Mouse (Mus musculus) liver, embryonic 11.5 days (tissue): ENCODE data around the gene Sec24c. TPM values are rescaled to one million over a fixed set of nuclear protein-coding genes. Genes with fewer than 3 reads are reported as not detected.
"Not testable (repeated sequence)": the region's sequence is repeated elsewhere in the genome, so short reads cannot be mapped to it uniquely, and the experiment has no call there.

Source experiments
- ATAC-seq: fragments of 200-750 bp; cut with Nextera tagmentation; replicated peaks from 2 replicates; pipeline ENCODE4 v1.8.0; 2017; ENCODE audit warnings: moderate number of reproducible peaks, mild to moderate bottlenecking, moderate TSS enrichment, moderate library complexity; ENCODE audit not compliant: low FRiP score
- DNase-seq: peaks from one replicate; pipeline ENCODE4 v3.0.0-alpha.2; 2017; ENCODE audit warnings: low spot score
- H3K27ac ChIP-seq: fragments of 300-500 bp; sonication (generic); 2 replicates; pipeline ENCODE4 v1.5.1; 2014; ENCODE audit warnings: mild to moderate bottlenecking, low read depth, low read length, control low read depth
- H3K27me3 ChIP-seq: fragments of 300-500 bp; sonication (generic); replicated peaks from 2 replicates; pipeline ENCODE4 v1.6.1; 2014; ENCODE audit warnings: low read length, mixed read lengths; ENCODE audit not compliant: control insufficient read depth, insufficient read depth
- H3K36me3 ChIP-seq: fragments of 300-500 bp; sonication (generic); 2 replicates; pipeline ENCODE4 v1.6.1; 2014; ENCODE audit warnings: mild to moderate bottlenecking, low read length, moderate library complexity, mixed read lengths; ENCODE audit not compliant: control insufficient read depth, insufficient read depth
- H3K4me1 ChIP-seq: fragments of 300-500 bp; sonication (generic); replicated peaks from 2 replicates; pipeline ENCODE4 v1.6.1; 2014; ENCODE audit warnings: low read length, mixed read lengths; ENCODE audit not compliant: control insufficient read depth, insufficient read depth
- H3K4me2 ChIP-seq: fragments of 300-500 bp; sonication (generic); 2 replicates; pipeline ENCODE4 v1.6.1; 2014; ENCODE audit warnings: mild to moderate bottlenecking, control low read depth, moderate library complexity
- H3K4me3 ChIP-seq: fragments of 300-500 bp; sonication (generic); 2 replicates; pipeline ENCODE4 v1.5.1; 2014; ENCODE audit warnings: low read depth, low read length, control low read depth
- H3K9ac ChIP-seq: fragments of 300-500 bp; sonication (generic); 2 replicates; pipeline ENCODE4 v1.6.1; 2014; ENCODE audit warnings: low read depth, low read length, control low read depth
- H3K9me3 ChIP-seq: fragments of 300-500 bp; sonication (generic); 2 replicates; pipeline ENCODE4 v1.6.1; 2016; ENCODE audit warnings: low read length, inconsistent platforms, mixed read lengths; ENCODE audit not compliant: control insufficient read depth
- WGBS: fragments of 180-500 bp; shearing (Covaris S2); extraction: QIAGEN DNeasy Blood & Tissue Kit; methylation state at CpG from one replicate; pipeline ENCODE4 v1.1.7; 2014; 5-methylcytosine and 5-hydroxymethylcytosine counted together
- polyA plus RNA-seq: library from polyadenylated mRNA; unstranded; fragments of >200 nt; fragmentation: Nextera tagmentation; extraction: Ambion mirVana; gene quantifications from 2 replicates; pipeline ENCODE4 v1.2.1, GENCODE M21; 2014

Gene Sec24c
- polyA plus RNA-seq: 85.5 and 99.0 TPM in 2 replicates

DNA sequence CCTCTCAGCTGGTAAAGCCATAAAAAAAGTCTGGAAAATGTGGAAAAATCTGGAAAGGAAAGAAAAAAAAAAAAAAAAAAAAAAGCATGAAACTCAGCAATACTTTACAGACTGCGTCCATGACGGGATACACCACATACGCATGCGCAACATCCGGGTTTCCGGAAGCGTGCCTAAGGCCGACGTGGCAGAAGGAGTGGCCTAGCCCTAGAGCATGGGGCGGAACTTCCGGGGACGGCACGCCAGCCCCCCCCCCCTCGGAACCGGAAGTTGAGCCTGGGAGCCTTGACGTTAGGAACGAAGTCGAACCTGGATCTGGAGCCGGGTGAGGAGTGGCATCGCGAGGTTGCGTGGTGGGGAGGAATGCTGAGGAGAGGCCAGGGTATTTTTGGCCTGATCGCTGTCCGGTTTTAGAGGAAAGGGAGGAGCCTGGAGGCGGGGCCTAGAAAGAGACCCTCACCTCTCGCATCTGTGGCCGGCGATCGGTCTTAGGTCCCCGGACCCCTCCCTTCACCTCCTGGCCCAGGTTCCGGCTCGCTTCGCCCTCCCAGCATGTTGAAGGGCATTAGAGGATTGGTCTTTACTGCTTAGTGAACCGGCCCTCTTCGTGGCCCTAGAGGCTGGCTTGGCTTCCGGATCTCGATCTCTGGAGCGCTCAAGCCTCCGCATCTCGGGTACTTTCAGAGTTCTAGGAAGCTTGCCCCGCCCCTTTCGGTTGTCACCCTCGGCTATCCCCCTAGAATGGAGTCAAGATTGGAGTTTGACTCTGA, at the start of gene Sec24c:
Sec24c (plus strand) TSS at position 245 of the 770 bp plus-strand sequence.
- ATAC-seq: peak; percentile 95
- 1% methylated on average over 43 of the region's 43 CpGs for WGBS
- peak; percentile 98 for DNase-seq
- Histone ChIP-seq H3K27ac (peak within 1 kb of the TSS; percentile 92), H3K36me3 (peaks cover 30% of the 10 kb centered on the region), H3K4me1 (peaks cover 7% of the 10 kb centered on the region), H3K27me3 (no peaks in the 10 kb centered on the region), H3K4me3 (peak within 1 kb of the TSS; percentile 85), H3K9me3 (no peaks in the 10 kb centered on the region; the same call in 1 of the 2 replicates), H3K4me2 (peak within 1 kb of the TSS; percentile 85), H3K9ac (peak within 1 kb of the TSS; percentile 82)

DNA sequence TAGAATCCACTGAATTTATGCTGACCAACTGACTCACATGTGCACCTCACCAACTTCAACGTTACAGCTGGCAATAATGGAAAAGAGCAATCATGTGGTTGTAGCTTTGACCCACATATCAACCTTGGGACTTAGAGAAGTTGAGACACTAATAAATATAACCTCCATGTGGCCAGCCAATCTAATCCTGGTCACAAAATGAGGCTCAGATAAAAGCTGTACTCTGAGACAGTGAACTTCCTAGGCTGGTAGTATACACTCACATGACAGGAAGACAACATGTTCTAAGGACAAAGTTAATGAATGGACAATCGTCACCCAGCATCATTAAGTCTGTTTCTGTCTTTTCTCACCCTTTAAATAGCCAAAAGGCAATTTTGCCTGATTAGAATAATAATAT, 47.7 kb upstream of the Sec24c start:
- Histone ChIP-seq H3K27me3 (no peaks in the 10 kb centered on the region), H3K36me3 (no peaks in the 10 kb centered on the region), H3K9me3 (no peaks in the 10 kb centered on the region), H3K4me1 (no peaks in the 10 kb centered on the region), H3K4me2 (no peak overlapping the region), H3K27ac (no peak overlapping the region), H3K9ac (no peak overlapping the region), H3K4me3 (no peak overlapping the region)
- DNase-seq: no peak
- 69% methylated on average over 2 of the region's 2 CpGs for WGBS
- ATAC-seq: no peak

DNA sequence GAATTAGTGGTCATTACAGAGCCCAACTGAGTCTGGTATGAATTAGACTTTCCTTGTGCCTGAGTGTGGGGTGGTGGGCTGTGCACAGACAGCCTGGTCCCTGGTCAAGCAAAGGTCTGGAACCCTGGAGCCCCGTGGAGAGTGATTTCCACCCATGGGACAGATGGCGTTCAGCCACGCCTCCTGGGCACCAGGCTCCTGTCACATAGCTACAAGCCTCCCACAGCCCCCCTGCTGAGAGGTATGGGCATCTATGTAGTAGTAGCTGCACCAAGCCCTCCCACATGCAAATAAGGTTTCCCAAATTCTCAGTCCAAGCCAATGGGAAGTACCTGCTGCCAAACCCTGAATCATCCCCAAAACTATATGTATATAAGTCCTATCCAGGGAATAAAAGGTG, 47.1 kb upstream of the Sec24c start:
- WGBS: 83% methylated on average over 3 of the region's 3 CpGs
- no peak overlapping the region for H3K27ac ChIP-seq
- no peaks in the 10 kb centered on the region for H3K4me1 ChIP-seq
- DNase-seq: no peak
- H3K4me2 ChIP-seq: no peak overlapping the region
- no peaks in the 10 kb centered on the region for H3K27me3 ChIP-seq
- H3K36me3 ChIP-seq: no peaks in the 10 kb centered on the region
- H3K9ac ChIP-seq: no peak overlapping the region
- no peak for ATAC-seq
- H3K4me3 ChIP-seq: no peak overlapping the region
- H3K9me3 ChIP-seq: no peaks in the 10 kb centered on the region

DNA sequence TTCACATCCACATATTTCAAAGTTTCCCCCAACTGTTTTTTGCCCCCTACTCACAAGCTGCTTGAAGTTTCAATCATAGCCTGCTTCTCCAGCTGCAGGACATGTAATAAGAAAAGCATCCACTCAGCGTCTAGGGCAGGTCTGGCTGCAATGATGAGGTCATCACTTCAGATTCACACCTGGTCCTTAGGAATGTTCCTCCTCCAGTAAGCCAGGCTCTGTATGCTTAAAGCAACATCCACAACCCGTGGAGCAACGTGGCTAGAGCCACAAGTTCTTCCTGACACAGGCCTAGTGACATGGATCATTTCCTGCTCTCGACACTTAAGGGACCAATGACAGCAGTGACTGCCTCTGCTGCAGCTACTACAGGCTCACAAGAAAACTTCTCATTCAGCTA, 42.9 kb upstream of the Sec24c start:
- no peaks in the 10 kb centered on the region for H3K9me3 ChIP-seq
- H3K27me3 ChIP-seq: no peaks in the 10 kb centered on the region
- H3K4me1 ChIP-seq: no peaks in the 10 kb centered on the region
- DNase-seq (no peak), ATAC-seq (no peak)
- no peak overlapping the region for H3K4me2 ChIP-seq
- no peak overlapping the region for H3K9ac ChIP-seq
- no peak overlapping the region for H3K4me3 ChIP-seq
- H3K27ac ChIP-seq: no peak overlapping the region
- WGBS: 52% methylated on average over 4 of the region's 4 CpGs
- H3K36me3 ChIP-seq: no peaks in the 10 kb centered on the region

DNA sequence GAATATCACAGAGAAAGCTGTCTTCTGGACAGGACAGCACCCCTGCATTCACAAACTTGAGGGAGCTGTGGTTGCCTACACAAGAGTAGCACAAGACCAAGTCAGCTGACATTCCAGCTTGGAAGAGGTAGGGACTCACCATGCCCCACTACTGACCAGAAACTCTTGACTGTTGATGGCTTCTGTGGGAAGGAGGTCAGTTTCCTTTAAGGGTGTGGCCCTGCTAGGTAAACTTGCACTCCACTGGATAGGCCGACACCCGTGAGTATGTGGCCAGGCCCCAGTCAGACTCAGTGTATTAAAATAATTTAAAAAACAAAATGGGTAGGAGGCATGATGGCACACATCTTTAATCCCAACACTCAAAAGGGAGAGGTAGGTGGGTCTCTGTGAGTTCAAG, 38.6 kb upstream of the Sec24c start:
- no peak overlapping the region for H3K9ac ChIP-seq
- WGBS: 62% methylated on average over 2 of the region's 2 CpGs
- DNase-seq (no peak), ATAC-seq (no peak)
- H3K27ac ChIP-seq: no peak overlapping the region
- no peaks in the 10 kb centered on the region; the same call in 1 of the 2 replicates for H3K4me1 ChIP-seq
- no peaks in the 10 kb centered on the region for H3K27me3 ChIP-seq
- no peaks in the 10 kb centered on the region for H3K36me3 ChIP-seq
- H3K4me3 ChIP-seq: no peak overlapping the region
- H3K4me2 ChIP-seq: no peak overlapping the region
- H3K9me3 ChIP-seq: no peaks in the 10 kb centered on the region

DNA sequence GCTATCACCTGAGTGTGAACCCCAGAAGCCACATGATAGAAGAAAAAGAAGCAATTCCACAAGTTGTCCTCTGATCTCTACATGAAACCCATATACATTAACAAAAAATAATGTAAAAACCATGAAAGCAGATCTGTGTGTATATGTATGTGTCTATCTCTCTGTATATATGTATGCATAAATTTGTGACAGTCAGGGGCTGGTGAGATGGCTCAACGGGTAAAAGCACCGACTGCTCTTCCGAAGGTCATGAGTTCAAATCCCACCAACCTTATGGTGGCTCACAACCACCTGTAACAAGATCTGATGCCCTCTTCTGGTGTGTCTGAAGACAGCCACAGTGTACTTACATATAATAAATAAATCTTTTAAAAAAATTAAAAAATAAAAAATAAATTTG, 37.1 kb upstream of the Sec24c start:
- H3K36me3 ChIP-seq, DNase-seq, H3K4me2 ChIP-seq, H3K4me3 ChIP-seq, H3K4me1 ChIP-seq, H3K9ac ChIP-seq, H3K27ac ChIP-seq, H3K9me3 ChIP-seq, H3K27me3 ChIP-seq, ATAC-seq: not testable (repeated sequence)
- 91% methylated on average over 3 of the region's 3 CpGs for WGBS

DNA sequence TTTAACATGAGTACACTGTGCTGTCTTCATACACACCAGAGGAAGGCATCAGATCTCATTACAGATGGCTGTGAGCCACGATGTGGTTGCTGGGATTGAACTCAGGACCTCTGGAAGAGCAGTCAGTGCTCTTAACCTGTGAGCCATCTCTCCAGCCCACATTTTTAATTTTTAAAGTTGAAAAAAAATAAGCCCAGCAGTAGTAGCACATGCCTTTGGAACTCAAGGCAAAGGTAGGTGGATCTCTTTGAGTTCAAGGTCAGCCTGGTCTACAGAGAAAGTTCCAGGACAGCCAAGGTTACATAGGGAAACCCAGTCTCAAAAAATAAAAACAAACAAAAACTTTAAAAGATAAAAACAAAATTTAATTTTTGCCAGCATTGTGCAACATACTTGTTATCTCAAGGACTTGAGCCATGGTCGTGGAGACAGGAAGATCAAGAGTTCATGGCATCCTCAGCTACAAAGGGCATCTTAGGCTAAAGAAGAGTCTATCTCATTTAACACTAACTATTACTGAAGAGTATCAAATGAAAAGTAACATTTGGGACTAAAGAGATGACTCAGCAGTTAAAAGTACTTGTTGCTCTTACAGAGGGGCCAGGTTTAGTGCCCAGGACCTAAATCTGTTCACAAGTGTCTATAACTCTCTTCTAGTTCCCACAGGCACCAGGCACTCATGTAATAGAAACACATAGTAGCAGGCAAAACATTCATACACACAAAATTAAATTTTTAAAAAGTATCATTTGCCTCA, 36.1 kb upstream of the Sec24c start:
- Histone ChIP-seq H3K4me1 (peaks cover 4% of the 10 kb centered on the region; the same call in 1 of the 2 replicates), H3K9me3 (no peaks in the 10 kb centered on the region), H3K27ac (no peak overlapping the region), H3K36me3 (no peaks in the 10 kb centered on the region), H3K4me3 (no peak overlapping the region), H3K9ac (no peak overlapping the region), H3K27me3 (no peaks in the 10 kb centered on the region), H3K4me2 (no peak overlapping the region)
- WGBS: 67% methylated on average over 2 of the region's 2 CpGs
- ATAC-seq (no peak), DNase-seq (no peak)

DNA sequence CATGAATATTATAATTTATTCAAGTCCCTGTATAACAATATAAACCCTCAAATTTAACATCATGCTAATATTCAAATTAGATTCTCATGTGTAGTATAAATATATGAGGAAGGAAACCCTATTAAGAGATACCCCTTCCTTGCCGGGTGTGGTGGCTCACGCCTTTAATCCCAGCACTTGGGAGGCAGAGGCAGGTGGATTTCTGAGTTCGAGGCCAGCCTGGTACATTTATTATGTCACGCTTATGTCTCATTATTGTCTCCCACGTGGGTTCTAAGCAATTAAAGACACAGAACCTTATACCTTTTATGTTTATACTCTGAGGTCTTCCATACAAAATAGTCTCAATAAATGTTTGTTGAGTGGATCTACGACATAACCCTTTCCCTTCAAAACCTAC, 35.4 kb upstream of the Sec24c start:
- no peak overlapping the region for H3K4me2 ChIP-seq
- H3K9ac ChIP-seq: no peak overlapping the region
- H3K27ac ChIP-seq: no peak overlapping the region
- H3K9me3 ChIP-seq: no peaks in the 10 kb centered on the region
- ATAC-seq (no peak), DNase-seq (no peak)
- 85% methylated on average over 6 of the region's 6 CpGs for WGBS
- no peaks in the 10 kb centered on the region for H3K36me3 ChIP-seq
- H3K4me3 ChIP-seq: no peak overlapping the region
- peaks cover 4% of the 10 kb centered on the region; the same call in 1 of the 2 replicates for H3K4me1 ChIP-seq
- H3K27me3 ChIP-seq: no peaks in the 10 kb centered on the region
